Mouse (Mus musculus): ENCODE data around the gene Snurf. TPM values are rescaled to one million over a fixed set of nuclear protein-coding genes. Genes with fewer than 3 reads are reported as not detected.

Gene Snurf
- polyA plus RNA-seq (2012; ENCODE audit: low replicate concordance) = not detected in 2 replicates

GRCm38 (mm10) chr7:60004606-60005330 lies at the start of gene Snurf, which contains the start of gene Gm38393:
Snurf (minus strand) TSS chr7:60005049.
Gm38393 (minus strand) TSS chr7:60005064.

Other genes with a start within 250 kb of the Snurf start
- 1.4 and 3.5 TPM in 2 replicates for gene Gm38393, start within 50 bp of the Snurf start, polyA plus RNA-seq (2012; ENCODE audit: low replicate concordance)
- 0.71 and 2.1 TPM in 2 replicates for gene Snrpn, start 135.2 kb upstream of the Snurf start, polyA plus RNA-seq (2012; ENCODE audit: low replicate concordance)

Measured in leukemia stem cell, adult 10-12 weeks (primary cell).